Mouse (Mus musculus) stomach, postnatal 0 days (tissue): ENCODE results near the gene Atraid.

ENCODE experiments used
- CTCF ChIP-seq: IDR thresholded peaks from 2 replicates; pipeline ENCODE4 v1.5.1; 2016; ENCODE audit warnings: antibody characterized with exemption, low read depth, mild to moderate bottlenecking, moderate library complexity
- EP300 ChIP-seq: optimal IDR thresholded peaks from 2 replicates; pipeline ENCODE3; 2016; ENCODE audit warnings: antibody characterized with exemption

DNA sequence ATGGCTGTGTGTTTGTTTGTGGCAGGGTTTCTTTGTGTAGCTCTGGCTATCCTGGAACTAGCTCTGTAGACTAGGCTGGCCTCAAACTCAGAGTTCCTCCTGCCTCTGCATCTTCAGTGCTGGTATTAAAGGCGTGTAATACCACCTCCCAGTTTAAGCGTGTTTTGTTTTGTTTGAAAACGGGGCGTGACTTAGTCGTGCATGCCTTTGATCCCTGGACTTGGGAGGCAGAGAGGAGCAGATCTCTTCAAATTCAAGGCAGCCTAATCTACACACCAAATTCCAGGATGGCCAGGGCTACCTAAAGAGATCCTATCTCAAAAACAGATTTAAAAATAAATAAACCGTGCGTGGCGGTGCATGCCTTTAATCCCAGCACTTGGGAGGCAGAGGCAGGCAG is 16.6 kb upstream of the Atraid start:
- TF ChIP-seq CTCF, result no peak
- TF ChIP-seq EP300, result no peak
